Mouse (Mus musculus) myocyte (in vitro differentiated cells): Measurements from ENCODE around the gene Usp29. TPM values are rescaled to one million over a fixed set of nuclear protein-coding genes. Genes with fewer than 3 reads are reported as not detected.

ENCODE experiments used
- H3K27me3 ChIP-seq: one replicate; pipeline ENCODE4 v1.6.1; 2011; ENCODE audit not compliant: control insufficient read depth, insufficient read depth, insufficient read length
- H3K36me3 ChIP-seq: one replicate; pipeline ENCODE4 v1.6.1; 2011; ENCODE audit not compliant: control insufficient read depth, insufficient read depth
- H3K4me2 ChIP-seq: one replicate; pipeline ENCODE4 v1.6.1; 2011; ENCODE audit warnings: low read depth, control low read depth
- H3K4me3 ChIP-seq: one replicate; pipeline ENCODE4 v1.5.1; 2011; ENCODE audit warnings: mild to moderate bottlenecking, control low read depth, moderate library complexity
- H3K79me2 ChIP-seq: one replicate; pipeline ENCODE4 v1.6.1; 2011; ENCODE audit not compliant: control insufficient read depth, insufficient read depth
- H3ac ChIP-seq: one replicate; pipeline ENCODE4 v1.6.1; 2011; ENCODE audit not compliant: control insufficient read depth, insufficient read length
- CEBPB ChIP-seq: IDR thresholded peaks from 2 replicates; pipeline ENCODE4 v1.6.1; 2011; ENCODE audit warnings: mild to moderate bottlenecking, moderate library complexity; ENCODE audit not compliant: poor library complexity, insufficient read depth, severe bottlenecking
- E2F4 ChIP-seq: IDR thresholded peaks from one replicate; pipeline ENCODE4 v1.6.1; 2011; ENCODE audit warnings: mild to moderate bottlenecking, control low read depth, moderate library complexity; ENCODE audit not compliant: insufficient read depth
- MAX ChIP-seq: IDR thresholded peaks from one replicate; pipeline ENCODE4 v1.6.1; 2011; ENCODE audit warnings: low read depth, mild to moderate bottlenecking, control low read depth
- MYOD1 ChIP-seq, 3 experiments: IDR thresholded peaks; one replicate each; pipeline ENCODE4 v1.6.1; 2011; ENCODE audit warnings: control low read depth in 2 of 3, low read depth in 2 of 3, mild to moderate bottlenecking in 2 of 3, moderate library complexity in 1 of 3; ENCODE audit not compliant: insufficient read length in 2 of 3, control insufficient read depth in 1 of 3
- MYOG ChIP-seq, 3 experiments: IDR thresholded peaks; one replicate each; pipeline ENCODE4 v1.6.1; 2011; ENCODE audit warnings: control low read depth in 2 of 3, low read depth in 2 of 3, mild to moderate bottlenecking in 2 of 3; ENCODE audit not compliant: insufficient read length in 2 of 3, control insufficient read depth in 1 of 3, insufficient read depth in 1 of 3
- POLR2A ChIP-seq: IDR thresholded peaks from one replicate; pipeline ENCODE4 v1.6.1; 2011; ENCODE audit warnings: low read depth, mild to moderate bottlenecking, control low read depth, moderate library complexity; ENCODE audit not compliant: insufficient read length
- POLR2AphosphoS2 ChIP-seq: IDR thresholded peaks from one replicate; pipeline ENCODE4 v1.6.1; 2011; ENCODE audit warnings: low read depth, control low read depth; ENCODE audit not compliant: insufficient read length
- REST ChIP-seq: IDR thresholded peaks from one replicate; pipeline ENCODE4 v1.6.1; 2011; ENCODE audit warnings: mild to moderate bottlenecking, control low read depth, moderate library complexity; ENCODE audit not compliant: insufficient read depth, insufficient read length
- SRF ChIP-seq: IDR thresholded peaks from one replicate; pipeline ENCODE4 v1.6.1; 2011; ENCODE audit warnings: low read depth; ENCODE audit not compliant: control insufficient read depth, insufficient read length
- TCF12 ChIP-seq: IDR thresholded peaks from one replicate; pipeline ENCODE4 v1.6.1; 2011; ENCODE audit warnings: mild to moderate bottlenecking, control low read depth; ENCODE audit not compliant: poor library complexity, insufficient read depth, severe bottlenecking
- TCF3 ChIP-seq: IDR thresholded peaks from one replicate; pipeline ENCODE4 v1.6.1; 2011; ENCODE audit warnings: low read depth, control low read depth; ENCODE audit not compliant: insufficient read length
- USF1 ChIP-seq: IDR thresholded peaks from one replicate; pipeline ENCODE4 v1.6.1; 2011; ENCODE audit warnings: low read depth, mild to moderate bottlenecking, control low read depth, moderate library complexity
- polyA plus RNA-seq: library from polyadenylated mRNA; unstranded; fragments of >200 nt; fragmentation: generic; extraction: Trizol; gene quantifications from one replicate; pipeline ENCODE4 v1.2.1, GENCODE M21; 2012; ENCODE audit warnings: missing spikeins

The Usp29 gene
- polyA plus RNA-seq, 1 experiment: 1.1 TPM

DNA sequence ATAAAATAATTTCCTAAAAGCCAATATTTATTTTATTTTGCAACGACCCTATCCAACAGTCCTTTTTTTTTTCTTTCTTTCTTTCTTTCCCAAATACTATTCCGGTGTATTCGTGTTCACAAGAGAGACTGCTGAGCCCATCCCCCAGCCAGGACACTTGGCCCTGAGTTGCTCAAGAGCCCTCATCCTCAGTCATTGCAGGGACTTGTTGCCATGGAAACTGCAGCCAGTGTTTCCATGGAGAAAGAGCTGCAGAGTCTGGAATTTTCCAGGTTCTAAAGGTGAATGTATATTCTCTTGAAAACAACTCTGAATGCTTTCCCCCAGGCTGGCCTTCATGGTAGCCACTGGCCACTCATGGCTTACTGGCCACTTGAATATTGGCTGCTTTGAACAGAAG lies 80.2 kb downstream of the Usp29 start:
- Histone ChIP-seq H3K36me3 (no peaks in the 10 kb centered on the region), H3ac (no peak overlapping the region), H3K4me3 (no peak overlapping the region), H3K4me2 (no peak overlapping the region), H3K27me3 (no peaks in the 10 kb centered on the region), H3K79me2 (no peaks in the 10 kb centered on the region)
- TF ChIP-seq CEBPB (no peak), MYOG (IDR thresholded peaks at IDR 0.05; ENCODE audit: control insufficient read depth in 1 of 3, insufficient read depth in 1 of 3, insufficient read length in 2 of 3, low read depth in 2 of 3) (no peak), USF1 (no peak), E2F4 (no peak), POLR2A (no peak), REST (no peak), SRF (no peak), POLR2AphosphoS2 (no peak)

- Histone ChIP-seq H3K4me2 (no peak overlapping the region), H3ac (no peak overlapping the region), H3K79me2 (no peaks in the 10 kb centered on the region), H3K36me3 (no peaks in the 10 kb centered on the region), H3K4me3 (no peak overlapping the region), H3K27me3 (no peaks in the 10 kb centered on the region)
- no peak for TF ChIP-seq POLR2AphosphoS2
- no peak for TF ChIP-seq MYOD1 (IDR thresholded peaks at IDR 0.05; ENCODE audit: control insufficient read depth in 1 of 3, insufficient read length in 2 of 3, low read depth in 2 of 3)
- TF ChIP-seq E2F4: no peak
- TF ChIP-seq USF1: no peak
- TF ChIP-seq POLR2A: no peak
- no peak for TF ChIP-seq TCF3
- no peak for TF ChIP-seq TCF12
- no peak for TF ChIP-seq CEBPB
Observed at GRCm38 (mm10) chr7:6814971-6815370, 84.6 kb downstream of the Usp29 start.

GRCm38 (mm10) chr7:6816706-6817376 lies 86.5 kb downstream of the Usp29 start:
- Histone ChIP-seq H3ac (no peak overlapping the region), H3K4me3 (no peak overlapping the region), H3K79me2 (no peaks in the 10 kb centered on the region), H3K27me3 (no peaks in the 10 kb centered on the region), H3K36me3 (no peaks in the 10 kb centered on the region), H3K4me2 (no peak overlapping the region)
- TF ChIP-seq TCF3 (no peak), REST (no peak), MAX (no peak), MYOD1 (IDR thresholded peaks at IDR 0.05; ENCODE audit: control insufficient read depth in 1 of 3, insufficient read length in 2 of 3, low read depth in 2 of 3) (no peak), CEBPB (no peak), POLR2A (no peak), TCF12 (no peak), MYOG (IDR thresholded peaks at IDR 0.05; ENCODE audit: control insufficient read depth in 1 of 3, insufficient read depth in 1 of 3, insufficient read length in 2 of 3, low read depth in 2 of 3) (no peak), SRF (no peak), E2F4 (no peak), POLR2AphosphoS2 (no peak), USF1 (no peak)

- no peaks in the 10 kb centered on the region for H3K79me2 ChIP-seq
- no peaks in the 10 kb centered on the region for H3K36me3 ChIP-seq
- H3K4me3 ChIP-seq: no peak overlapping the region
- H3ac ChIP-seq: no peak overlapping the region
- no peak for TF ChIP-seq USF1
- TF ChIP-seq POLR2AphosphoS2: no peak
- TF ChIP-seq E2F4: no peak
- TF ChIP-seq TCF12: no peak
- TF ChIP-seq CEBPB: no peak
- TF ChIP-seq REST: no peak
- no peak for TF ChIP-seq POLR2A
- no peak for TF ChIP-seq MYOG (IDR thresholded peaks at IDR 0.05; ENCODE audit: control insufficient read depth in 1 of 3, insufficient read depth in 1 of 3, insufficient read length in 2 of 3, low read depth in 2 of 3)
- no peak for TF ChIP-seq MYOD1 (IDR thresholded peaks at IDR 0.05; ENCODE audit: control insufficient read depth in 1 of 3, insufficient read length in 2 of 3, low read depth in 2 of 3)
- TF ChIP-seq TCF3: no peak
- TF ChIP-seq SRF: no peak
- TF ChIP-seq MAX: no peak
- no peaks in the 10 kb centered on the region for H3K27me3 ChIP-seq
- no peak overlapping the region for H3K4me2 ChIP-seq
Observed at GRCm38 (mm10) chr7:6820296-6820695, 89.9 kb downstream of the Usp29 start.

- TF ChIP-seq REST (no peak), MAX (no peak), SRF (no peak), POLR2AphosphoS2 (no peak), USF1 (no peak), TCF12 (no peak), MYOG (IDR thresholded peaks at IDR 0.05; ENCODE audit: control insufficient read depth in 1 of 3, insufficient read depth in 1 of 3, insufficient read length in 2 of 3, low read depth in 2 of 3) (no peak), TCF3 (no peak), MYOD1 (IDR thresholded peaks at IDR 0.05; ENCODE audit: control insufficient read depth in 1 of 3, insufficient read length in 2 of 3, low read depth in 2 of 3) (no peak), POLR2A (no peak), E2F4 (no peak), CEBPB (no peak)
- no peak overlapping the region for H3ac ChIP-seq
Observed at GRCm38 (mm10) chr7:6822633-6823032, 92.3 kb downstream of the Usp29 start.

More at GRCm38 (mm10) chr7:6822633-6823032, 92.3 kb downstream of the Usp29 start:
- Histone ChIP-seq H3K27me3 (no peaks in the 10 kb centered on the region), H3K4me2 (no peak overlapping the region), H3K36me3 (no peaks in the 10 kb centered on the region), H3K79me2 (no peaks in the 10 kb centered on the region), H3K4me3 (no peak overlapping the region)
